Mouse (Mus musculus): ENCODE measurements at regions not wholly inside any gene's neighbourhood (a gene's known extent, or its start where the extent isn't known, plus 50 kb on each side); places are given as distances from the start of the nearest gene placed in this dataset.

GRCm38 (mm10) chr8:49186853-49187252, 343.1 kb upstream of the Tenm3 start:
- no peak for DNase-seq
- no peaks in the 10 kb centered on the region for H3K4me1 ChIP-seq (ENCODE audit: control insufficient read depth, insufficient read depth, low read length)
- no peaks in the 10 kb centered on the region for H3K27me3 ChIP-seq (replicated peaks; ENCODE audit: control insufficient read depth, insufficient read depth, low read length)
- no peak overlapping the region for H3K4me3 ChIP-seq (ENCODE audit: insufficient read depth, low read depth, low read length)
- TF ChIP-seq CTCF (conservative IDR thresholded peaks at IDR 0.05; ENCODE audit: insufficient read depth, insufficient read length, low read depth, low read length) (no peak), POLR2A (IDR thresholded peaks at IDR 0.05; ENCODE audit: low read depth, low read length) (no peak)
- H3K36me3 ChIP-seq (ENCODE audit: control insufficient read depth, insufficient read depth, low read length) = no peaks in the 10 kb centered on the region
- H3K27ac ChIP-seq (ENCODE audit: insufficient read depth, low read depth, low read length) = no peak overlapping the region
- 83% methylated on average over 3 of the region's 3 CpGs for WGBS

GRCm38 (mm10) chr8:49175386-49175785, 331.6 kb upstream of the Tenm3 start:
- Histone ChIP-seq H3K4me1 (ENCODE audit: control insufficient read depth, insufficient read depth, low read length) (no peaks in the 10 kb centered on the region), H3K4me3 (ENCODE audit: insufficient read depth, low read depth, low read length) (no peak overlapping the region), H3K27ac (ENCODE audit: insufficient read depth, low read depth, low read length) (no peak overlapping the region), H3K36me3 (ENCODE audit: control insufficient read depth, insufficient read depth, low read length) (no peaks in the 10 kb centered on the region), H3K27me3 (replicated peaks; ENCODE audit: control insufficient read depth, insufficient read depth, low read length) (no peaks in the 10 kb centered on the region)
- TF ChIP-seq CTCF (conservative IDR thresholded peaks at IDR 0.05; ENCODE audit: insufficient read depth, insufficient read length, low read depth, low read length) (no peak), POLR2A (IDR thresholded peaks at IDR 0.05; ENCODE audit: low read depth, low read length) (no peak)
- 90% methylated on average over 4 of the region's 4 CpGs for WGBS
- no peak for DNase-seq

GRCm38 (mm10) chr8:49174956-49175355, 331.2 kb upstream of the Tenm3 start:
- 90% methylated on average over 2 of the region's 2 CpGs for WGBS
- no peaks in the 10 kb centered on the region for H3K4me1 ChIP-seq (ENCODE audit: control insufficient read depth, insufficient read depth, low read length)
- no peak for TF ChIP-seq CTCF (conservative IDR thresholded peaks at IDR 0.05; ENCODE audit: insufficient read depth, insufficient read length, low read depth, low read length)
- no peak for TF ChIP-seq POLR2A (IDR thresholded peaks at IDR 0.05; ENCODE audit: low read depth, low read length)
- no peak for DNase-seq
- H3K4me3 ChIP-seq (ENCODE audit: insufficient read depth, low read depth, low read length) = no peak overlapping the region
- no peaks in the 10 kb centered on the region for H3K27me3 ChIP-seq (replicated peaks; ENCODE audit: control insufficient read depth, insufficient read depth, low read length)
- no peak overlapping the region for H3K27ac ChIP-seq (ENCODE audit: insufficient read depth, low read depth, low read length)
- H3K36me3 ChIP-seq (ENCODE audit: control insufficient read depth, insufficient read depth, low read length) = no peaks in the 10 kb centered on the region

GRCm38 (mm10) chr8:49159318-49159717, 315.6 kb upstream of the Tenm3 start:
- WGBS = 69% methylated on average over 4 of the region's 4 CpGs
- DNase-seq = no peak

GRCm38 (mm10) chr8:49158201-49158600, 314.4 kb upstream of the Tenm3 start:
- Histone ChIP-seq H3K27me3 (replicated peaks; ENCODE audit: control insufficient read depth, insufficient read depth, low read length) (no peaks in the 10 kb centered on the region), H3K4me3 (ENCODE audit: insufficient read depth, low read depth, low read length) (no peak overlapping the region), H3K27ac (ENCODE audit: insufficient read depth, low read depth, low read length) (no peak overlapping the region), H3K36me3 (ENCODE audit: control insufficient read depth, insufficient read depth, low read length) (no peaks in the 10 kb centered on the region), H3K4me1 (ENCODE audit: control insufficient read depth, insufficient read depth, low read length) (no peaks in the 10 kb centered on the region)
- no peak for DNase-seq
- 56% methylated on average over 4 of the region's 4 CpGs for WGBS
- TF ChIP-seq CTCF (conservative IDR thresholded peaks at IDR 0.05; ENCODE audit: insufficient read depth, insufficient read length, low read depth, low read length) = no peak
- TF ChIP-seq POLR2A (IDR thresholded peaks at IDR 0.05; ENCODE audit: low read depth, low read length) = no peak

More at GRCm38 (mm10) chr8:49159318-49159717, 315.6 kb upstream of the Tenm3 start:
- Histone ChIP-seq H3K27ac (ENCODE audit: insufficient read depth, low read depth, low read length) (no peak overlapping the region), H3K4me3 (ENCODE audit: insufficient read depth, low read depth, low read length) (no peak overlapping the region), H3K36me3 (ENCODE audit: control insufficient read depth, insufficient read depth, low read length) (no peaks in the 10 kb centered on the region), H3K4me1 (ENCODE audit: control insufficient read depth, insufficient read depth, low read length) (no peaks in the 10 kb centered on the region), H3K27me3 (replicated peaks; ENCODE audit: control insufficient read depth, insufficient read depth, low read length) (no peaks in the 10 kb centered on the region)
- TF ChIP-seq POLR2A (IDR thresholded peaks at IDR 0.05; ENCODE audit: low read depth, low read length) (no peak), CTCF (conservative IDR thresholded peaks at IDR 0.05; ENCODE audit: insufficient read depth, insufficient read length, low read depth, low read length) (no peak)

GRCm38 (mm10) chr8:49136503-49137044, 292.8 kb upstream of the Tenm3 start:
- H3K36me3 ChIP-seq (ENCODE audit: control insufficient read depth, insufficient read depth, low read length) = no peaks in the 10 kb centered on the region
- no peak overlapping the region for H3K4me3 ChIP-seq (ENCODE audit: insufficient read depth, low read depth, low read length)
- no peaks in the 10 kb centered on the region for H3K4me1 ChIP-seq (ENCODE audit: control insufficient read depth, insufficient read depth, low read length)
- no peak for TF ChIP-seq CTCF (conservative IDR thresholded peaks at IDR 0.05; ENCODE audit: insufficient read depth, insufficient read length, low read depth, low read length)
- H3K27ac ChIP-seq (ENCODE audit: insufficient read depth, low read depth, low read length) = no peak overlapping the region
- H3K27me3 ChIP-seq (replicated peaks; ENCODE audit: control insufficient read depth, insufficient read depth, low read length) = no peaks in the 10 kb centered on the region
- DNase-seq = no peak
- 89% methylated on average over 10 of the region's 10 CpGs for WGBS

- H3K27ac ChIP-seq (ENCODE audit: insufficient read depth, low read depth, low read length) = no peak overlapping the region
- H3K4me3 ChIP-seq (ENCODE audit: insufficient read depth, low read depth, low read length) = no peak overlapping the region
- TF ChIP-seq CTCF (conservative IDR thresholded peaks at IDR 0.05; ENCODE audit: insufficient read depth, insufficient read length, low read depth, low read length) (no peak), POLR2A (IDR thresholded peaks at IDR 0.05; ENCODE audit: low read depth, low read length) (no peak)
- WGBS = 83% methylated on average over 6 of the region's 6 CpGs
- H3K36me3 ChIP-seq (ENCODE audit: control insufficient read depth, insufficient read depth, low read length) = no peaks in the 10 kb centered on the region
- DNase-seq = no peak
- H3K27me3 ChIP-seq (replicated peaks; ENCODE audit: control insufficient read depth, insufficient read depth, low read length) = no peaks in the 10 kb centered on the region
- H3K4me1 ChIP-seq (ENCODE audit: control insufficient read depth, insufficient read depth, low read length) = no peaks in the 10 kb centered on the region
These were observed 265.3 kb upstream of the Tenm3 start for GRCm38 (mm10) chr8:49109095-49109494.

Data from kidney, adult 2 months (tissue).